Mouse (Mus musculus): ENCODE data around the gene Ect2l. TPM values are rescaled to one million over a fixed set of nuclear protein-coding genes. Genes with fewer than 3 reads are reported as not detected.

Gene Ect2l
- 0.21 and 0.51 TPM in 2 replicates for polyA plus RNA-seq (2015; fragmentation: Nextera tagmentation; extraction: Ambion mirVana)

GRCm38 (mm10) chr10:18210726-18211125, at the start of gene Ect2l:
Gene Ect2l, minus strand, starts transcription at chr10:18210890.
- Histone ChIP-seq H3K4me2 (replicated peaks; ENCODE audit: low read depth) (0 out of 2 replicates have a peak within 1 kb of the TSS, but pooled peaks have one; percentile 26), H3K4me1 (replicated peaks; ENCODE audit: control insufficient read depth, insufficient read depth) (0 out of 2 replicates have a peak, but pooled peaks cover 3% of the 10 kb centered on the region), H3K4me3 (ENCODE audit: low read depth, low read length) (no peak within 1 kb of the TSS), H3K9me3 (ENCODE audit: control insufficient read depth, low read length) (no peaks in the 10 kb centered on the region), H3K36me3 (ENCODE audit: control insufficient read depth, insufficient read depth, low read length) (no peaks in the 10 kb centered on the region), H3K27ac (replicated peaks) (no peak within 1 kb of the TSS), H3K27me3 (ENCODE audit: control insufficient read depth, insufficient read depth, low read length) (no peaks in the 10 kb centered on the region), H3K9ac (ENCODE audit: low read length) (no peak within 1 kb of the TSS)
- ATAC-seq (ENCODE audit: low FRiP score, low TSS enrichment) (peak; percentile 74), DNase-seq (ENCODE audit: low spot score) (peak; percentile 80)
- WGBS: 10% methylated on average over 11 of the region's 11 CpGs
- TF ChIP-seq EP300 (optimal IDR thresholded peaks at IDR 0.05) (no peak), CTCF (IDR thresholded peaks at IDR 0.05; ENCODE audit: low read depth) (peak; percentile 87)

DNA sequence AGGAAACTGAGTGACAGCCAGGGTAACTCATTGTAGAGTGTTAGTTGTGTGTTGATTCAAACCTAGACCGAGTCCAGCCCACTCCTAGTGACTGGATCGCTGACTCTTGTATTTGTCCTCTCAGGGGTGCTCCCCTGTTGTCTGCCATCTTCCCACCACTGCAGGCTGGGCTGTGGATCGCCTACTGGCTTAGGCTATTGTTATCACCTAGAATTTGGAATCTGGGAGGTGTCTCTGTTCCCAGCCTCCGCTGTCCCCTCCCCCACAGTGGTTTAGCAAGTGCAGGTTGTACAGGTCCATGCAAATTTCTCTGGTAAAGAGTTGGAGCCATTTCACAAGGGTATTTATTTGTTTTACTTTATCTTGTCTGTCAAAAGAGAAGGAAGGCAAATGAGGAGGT, 40.7 kb upstream of the Ect2l start:
- no peak overlapping the region for H3K27ac ChIP-seq (replicated peaks)
- H3K4me2 ChIP-seq (replicated peaks; ENCODE audit: low read depth): no peak overlapping the region
- WGBS: 65% methylated on average over 4 of the region's 4 CpGs
- DNase-seq (ENCODE audit: low spot score) (no peak), ATAC-seq (ENCODE audit: low FRiP score, low TSS enrichment) (no peak)
- no peaks in the 10 kb centered on the region for H3K4me1 ChIP-seq (replicated peaks; ENCODE audit: control insufficient read depth, insufficient read depth)
- no peak for TF ChIP-seq CTCF (IDR thresholded peaks at IDR 0.05; ENCODE audit: low read depth)
- TF ChIP-seq EP300 (optimal IDR thresholded peaks at IDR 0.05): no peak
- no peaks in the 10 kb centered on the region for H3K27me3 ChIP-seq (ENCODE audit: control insufficient read depth, insufficient read depth, low read length)
- H3K9me3 ChIP-seq (ENCODE audit: control insufficient read depth, low read length): no peaks in the 10 kb centered on the region
- no peaks in the 10 kb centered on the region for H3K36me3 ChIP-seq (ENCODE audit: control insufficient read depth, insufficient read depth, low read length)
- no peak overlapping the region for H3K4me3 ChIP-seq (ENCODE audit: low read depth, low read length)
- no peak overlapping the region for H3K9ac ChIP-seq (ENCODE audit: low read length)

GRCm38 (mm10) chr10:18243614-18244013, 32.9 kb upstream of the Ect2l start:
- Histone ChIP-seq H3K4me2 (replicated peaks; ENCODE audit: low read depth) (no peak overlapping the region), H3K9me3 (ENCODE audit: control insufficient read depth, low read length) (no peaks in the 10 kb centered on the region), H3K9ac (ENCODE audit: low read length) (no peak overlapping the region), H3K36me3 (ENCODE audit: control insufficient read depth, insufficient read depth, low read length) (no peaks in the 10 kb centered on the region), H3K4me3 (ENCODE audit: low read depth, low read length) (no peak overlapping the region), H3K27me3 (ENCODE audit: control insufficient read depth, insufficient read depth, low read length) (no peaks in the 10 kb centered on the region), H3K4me1 (replicated peaks; ENCODE audit: control insufficient read depth, insufficient read depth) (no peaks in the 10 kb centered on the region), H3K27ac (replicated peaks) (no peak overlapping the region)
- ATAC-seq (ENCODE audit: low FRiP score, low TSS enrichment): no peak
- DNase-seq (ENCODE audit: low spot score): peak; percentile 24
- 38% methylated on average over 2 of the region's 2 CpGs for WGBS
- no peak for TF ChIP-seq EP300 (optimal IDR thresholded peaks at IDR 0.05)
- peak; percentile 65 for TF ChIP-seq CTCF (IDR thresholded peaks at IDR 0.05; ENCODE audit: low read depth)

GRCm38 (mm10) chr10:18237191-18237590, 26.5 kb upstream of the Ect2l start:
- DNase-seq (ENCODE audit: low spot score): no peak
- H3K9me3 ChIP-seq (ENCODE audit: control insufficient read depth, low read length): no peaks in the 10 kb centered on the region
- 77% methylated on average over 7 of the region's 7 CpGs for WGBS
- no peaks in the 10 kb centered on the region for H3K27me3 ChIP-seq (ENCODE audit: control insufficient read depth, insufficient read depth, low read length)
- no peak for TF ChIP-seq CTCF (IDR thresholded peaks at IDR 0.05; ENCODE audit: low read depth)
- TF ChIP-seq EP300 (optimal IDR thresholded peaks at IDR 0.05): no peak
- no peak overlapping the region for H3K4me2 ChIP-seq (replicated peaks; ENCODE audit: low read depth)
- H3K4me1 ChIP-seq (replicated peaks; ENCODE audit: control insufficient read depth, insufficient read depth): no peaks in the 10 kb centered on the region
- no peak for ATAC-seq (ENCODE audit: low FRiP score, low TSS enrichment)
- no peak overlapping the region for H3K27ac ChIP-seq (replicated peaks)
- H3K9ac ChIP-seq (ENCODE audit: low read length): no peak overlapping the region
- no peak overlapping the region for H3K4me3 ChIP-seq (ENCODE audit: low read depth, low read length)
- no peaks in the 10 kb centered on the region for H3K36me3 ChIP-seq (ENCODE audit: control insufficient read depth, insufficient read depth, low read length)

DNA sequence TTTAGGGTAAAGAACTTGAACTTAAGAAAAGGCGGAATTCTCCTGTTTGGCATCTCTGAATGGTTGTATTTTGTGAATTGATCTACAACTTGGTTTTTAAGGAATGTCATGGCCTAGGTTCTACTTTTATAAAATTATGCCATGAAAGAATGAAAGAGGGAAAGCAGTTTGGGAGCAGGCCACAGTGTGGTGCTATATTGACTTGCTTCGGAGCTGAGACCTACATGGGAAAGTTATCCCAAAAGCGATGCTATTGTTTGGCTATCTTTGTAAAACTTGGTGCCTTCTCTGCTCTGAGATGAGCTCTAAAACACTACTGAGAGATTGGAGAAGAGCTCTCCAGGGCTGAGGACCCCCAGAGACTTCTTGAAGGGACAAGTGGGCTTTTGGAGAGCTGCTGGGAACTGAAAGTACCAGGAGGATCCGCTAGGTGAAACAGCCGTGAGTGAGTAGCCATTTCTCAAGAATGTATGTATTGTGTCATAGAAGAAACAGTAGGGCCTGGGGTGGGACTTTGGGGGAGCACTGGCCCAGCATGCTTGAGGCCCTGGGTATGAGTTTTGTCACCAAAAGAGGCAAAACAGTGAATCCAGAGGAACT, 25.7 kb upstream of the Ect2l start:
- H3K27ac ChIP-seq (replicated peaks): no peak overlapping the region
- DNase-seq (ENCODE audit: low spot score) (no peak), ATAC-seq (ENCODE audit: low FRiP score, low TSS enrichment) (no peak)
- 85% methylated on average over 5 of the region's 5 CpGs for WGBS
- no peaks in the 10 kb centered on the region for H3K36me3 ChIP-seq (ENCODE audit: control insufficient read depth, insufficient read depth, low read length)
- no peaks in the 10 kb centered on the region for H3K4me1 ChIP-seq (replicated peaks; ENCODE audit: control insufficient read depth, insufficient read depth)
- H3K4me2 ChIP-seq (replicated peaks; ENCODE audit: low read depth): no peak overlapping the region
- no peaks in the 10 kb centered on the region for H3K9me3 ChIP-seq (ENCODE audit: control insufficient read depth, low read length)
- H3K27me3 ChIP-seq (ENCODE audit: control insufficient read depth, insufficient read depth, low read length): no peaks in the 10 kb centered on the region
- H3K9ac ChIP-seq (ENCODE audit: low read length): no peak overlapping the region
- no peak overlapping the region for H3K4me3 ChIP-seq (ENCODE audit: low read depth, low read length)
- TF ChIP-seq EP300 (optimal IDR thresholded peaks at IDR 0.05) (no peak), CTCF (IDR thresholded peaks at IDR 0.05; ENCODE audit: low read depth) (peak; percentile 48; the same call in 1 of the 2 replicates)

DNA sequence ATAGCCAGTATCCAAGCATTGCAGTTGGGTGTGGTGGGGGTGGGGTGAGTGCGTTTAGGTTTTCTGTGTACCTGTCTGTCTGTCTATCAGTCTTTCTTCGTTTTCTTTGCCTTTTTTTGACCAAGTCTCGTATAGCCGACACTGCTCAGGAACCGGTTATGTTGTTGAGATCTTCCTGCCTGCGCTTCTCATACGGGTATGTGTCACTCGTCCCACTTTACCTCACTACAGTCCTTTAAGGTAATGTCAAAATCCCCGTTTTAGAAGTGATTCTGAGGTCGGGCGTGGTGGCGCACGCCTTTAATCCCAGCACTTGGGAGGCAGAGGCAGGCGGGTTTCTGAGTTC, 24.7 kb upstream of the Ect2l start:
- no peak overlapping the region for H3K27ac ChIP-seq (replicated peaks)
- H3K4me3 ChIP-seq (ENCODE audit: low read depth, low read length): peak overlapping the region; percentile 70
- peak overlapping the region; percentile 60 for H3K4me2 ChIP-seq (replicated peaks; ENCODE audit: low read depth)
- no peaks in the 10 kb centered on the region for H3K27me3 ChIP-seq (ENCODE audit: control insufficient read depth, insufficient read depth, low read length)
- no peaks in the 10 kb centered on the region for H3K4me1 ChIP-seq (replicated peaks; ENCODE audit: control insufficient read depth, insufficient read depth)
- H3K9me3 ChIP-seq (ENCODE audit: control insufficient read depth, low read length): no peaks in the 10 kb centered on the region
- no peak for TF ChIP-seq EP300 (optimal IDR thresholded peaks at IDR 0.05)
- ATAC-seq (ENCODE audit: low FRiP score, low TSS enrichment) (peak; percentile 45; the same call in 1 of the 2 replicates), DNase-seq (ENCODE audit: low spot score) (no peak)
- H3K36me3 ChIP-seq (ENCODE audit: control insufficient read depth, insufficient read depth, low read length): no peaks in the 10 kb centered on the region
- H3K9ac ChIP-seq (ENCODE audit: low read length): no peak overlapping the region
- 10% methylated on average over 14 of the region's 14 CpGs for WGBS
